Mouse (Mus musculus) MEL (cell line): ENCODE results near the gene Med13l. TPM values are rescaled to one million over a fixed set of nuclear protein-coding genes. Genes with fewer than 3 reads are reported as not detected.

Source experiments
- DNase-seq: peaks from one replicate; pipeline ENCODE4 v3.0.0; 2011; ENCODE audit warnings: low read depth, low spot score
- H3K27ac ChIP-seq: 2 replicates; pipeline ENCODE4 v1.5.1; 2012; ENCODE audit warnings: low read depth, mild to moderate bottlenecking, control low read depth, low read length, moderate library complexity; ENCODE audit not compliant: control insufficient read depth
- H3K27me3 ChIP-seq, 2 experiments: fragments of 150-350 bp in 1 of 2; sonication (generic) in 1 of 2; 2 replicates each; pipeline ENCODE4 v1.6.1; 2012; ENCODE audit warnings: low read length in 2 of 2, mild to moderate bottlenecking in 2 of 2, improper control_type of control experiment in 1 of 2, moderate library complexity in 1 of 2; ENCODE audit not compliant: insufficient read depth in 2 of 2, control insufficient read depth in 1 of 2
- H3K36me3 ChIP-seq, 2 experiments: 2 replicates each; pipeline ENCODE4 v1.6.1; 2012 to 2014; ENCODE audit warnings: low read length in 2 of 2, improper control_type of control experiment in 1 of 2, inconsistent platforms in 1 of 2, mild to moderate bottlenecking in 1 of 2; ENCODE audit not compliant: insufficient read depth in 2 of 2, control insufficient read depth in 1 of 2
- H3K4me1 ChIP-seq, 2 experiments: fragments of 150-350 bp in 1 of 2; sonication (generic) in 1 of 2; 2 replicates each; pipeline ENCODE4 v1.6.1; 2012; ENCODE audit warnings: low read length in 2 of 2, improper control_type of control experiment in 1 of 2, mild to moderate bottlenecking in 1 of 2; ENCODE audit not compliant: insufficient read depth in 2 of 2, control insufficient read depth in 1 of 2
- H3K4me3 ChIP-seq, 2 experiments: fragments of 150-350 bp in 1 of 2; sonication (generic) in 1 of 2; 2 replicates each; pipeline ENCODE4 v1.5.1; 2012; ENCODE audit warnings: low read depth in 2 of 2, low read length in 2 of 2, mild to moderate bottlenecking in 2 of 2, moderate library complexity in 2 of 2, control low read depth in 1 of 2, improper control_type of control experiment in 1 of 2; ENCODE audit not compliant: control insufficient read depth in 1 of 2, insufficient read depth in 1 of 2
- H3K79me2 ChIP-seq: 2 replicates; pipeline ENCODE4 v1.6.1; 2012; ENCODE audit warnings: mild to moderate bottlenecking, low read length, moderate library complexity; ENCODE audit not compliant: control insufficient read depth, poor library complexity, insufficient read depth
- H3K9ac ChIP-seq: 2 replicates; pipeline ENCODE4 v1.6.1; 2012; ENCODE audit warnings: low read depth, mild to moderate bottlenecking, control low read depth, low read length, moderate library complexity; ENCODE audit not compliant: control insufficient read depth, poor library complexity, severe bottlenecking
- H3K9me3 ChIP-seq: fragments of 150-350 bp; sonication (generic); replicated peaks from 2 replicates; pipeline ENCODE4 v1.6.1; 2012; ENCODE audit warnings: mild to moderate bottlenecking, low read length, improper control_type of control experiment, moderate library complexity; ENCODE audit not compliant: insufficient read depth
- CHD1 ChIP-seq: IDR thresholded peaks from 2 replicates; pipeline ENCODE4 v1.6.1; 2012; ENCODE audit warnings: low read depth, mild to moderate bottlenecking, inconsistent platforms, low read length, improper control_type of control experiment
- CTCF ChIP-seq, 3 experiments: IDR thresholded peaks in 2 of 3; conservative IDR thresholded peaks in 1 of 3; 2 replicates each; pipeline ENCODE4 v1.5.1; 2011 to 2012; ENCODE audit warnings: low read length in 3 of 3, low read depth in 2 of 3, mild to moderate bottlenecking in 2 of 3, improper control_type of control experiment in 1 of 3, inconsistent platforms in 1 of 3, mixed read lengths in 1 of 3, moderate library complexity in 1 of 3; ENCODE audit not compliant: control insufficient read depth in 1 of 3, insufficient read depth in 1 of 3, poor library complexity in 1 of 3, severe bottlenecking in 1 of 3
- E2F4 ChIP-seq: IDR thresholded peaks from 2 replicates; pipeline ENCODE4 v1.6.1; 2011; ENCODE audit warnings: low read depth, low read length, improper control_type of control experiment, borderline replicate concordance
- ETS1 ChIP-seq: IDR thresholded peaks from 2 replicates; pipeline ENCODE4 v1.6.1; 2012; ENCODE audit warnings: low read depth, mild to moderate bottlenecking, inconsistent platforms, low read length, improper control_type of control experiment, moderate library complexity
- GABPA ChIP-seq: IDR thresholded peaks from 2 replicates; pipeline ENCODE4 v1.6.1; 2012; ENCODE audit warnings: low read depth, mild to moderate bottlenecking, inconsistent platforms, low read length, improper control_type of control experiment, moderate library complexity
- JUND ChIP-seq: IDR thresholded peaks from 2 replicates; pipeline ENCODE4 v1.6.1; 2011; ENCODE audit warnings: low read depth, mild to moderate bottlenecking, improper control_type of control experiment, low read length
- MAFK ChIP-seq: IDR thresholded peaks from 2 replicates; pipeline ENCODE4 v1.6.1; 2011; ENCODE audit warnings: low read depth, mild to moderate bottlenecking, low read length, improper control_type of control experiment, borderline replicate concordance
- MAX ChIP-seq: IDR thresholded peaks from 2 replicates; pipeline ENCODE4 v1.6.1; 2011; ENCODE audit warnings: low read length, improper control_type of control experiment
- MAZ ChIP-seq: IDR thresholded peaks from 2 replicates; pipeline ENCODE4 v1.6.1; 2012; ENCODE audit warnings: low read depth, mild to moderate bottlenecking, inconsistent platforms, low read length, improper control_type of control experiment
- MEF2A ChIP-seq: IDR thresholded peaks from 2 replicates; pipeline ENCODE4 v1.6.1; 2014; ENCODE audit warnings: low read depth, mild to moderate bottlenecking, inconsistent platforms, low read length, improper control_type of control experiment; ENCODE audit not compliant: poor library complexity, insufficient replicate concordance, severe bottlenecking; ENCODE audit errors: extremely low read depth
- MXI1 ChIP-seq: IDR thresholded peaks from 2 replicates; pipeline ENCODE4 v1.6.1; 2011; ENCODE audit warnings: mild to moderate bottlenecking, low read depth, low read length, improper control_type of control experiment
- MYB ChIP-seq: IDR thresholded peaks from 2 replicates; pipeline ENCODE4 v1.6.1; 2011; ENCODE audit warnings: mild to moderate bottlenecking, low read depth, low read length, improper control_type of control experiment
- NRF1 ChIP-seq: IDR thresholded peaks from 2 replicates; pipeline ENCODE4 v1.6.1; 2014; ENCODE audit warnings: low read depth, mild to moderate bottlenecking, inconsistent platforms, low read length, improper control_type of control experiment, moderate library complexity; ENCODE audit not compliant: poor library complexity, insufficient read depth, severe bottlenecking
- POLR2AphosphoS2 ChIP-seq: IDR thresholded peaks from 2 replicates; pipeline ENCODE4 v1.6.1; 2011; ENCODE audit warnings: low read length, improper control_type of control experiment
- SMC3 ChIP-seq: IDR thresholded peaks from 2 replicates; pipeline ENCODE4 v1.6.1; 2011; ENCODE audit warnings: low read depth, low read length, improper control_type of control experiment
- TCF12 ChIP-seq: IDR thresholded peaks from 2 replicates; pipeline ENCODE4 v1.6.1; 2014; ENCODE audit warnings: low read depth, mild to moderate bottlenecking, inconsistent platforms, low read length, improper control_type of control experiment, moderate library complexity
- USF1 ChIP-seq: IDR thresholded peaks from 2 replicates; pipeline ENCODE4 v1.6.1; 2014; ENCODE audit warnings: low read depth, mild to moderate bottlenecking, inconsistent platforms, low read length, improper control_type of control experiment, moderate library complexity
- ZMIZ1 ChIP-seq: IDR thresholded peaks from 2 replicates; pipeline ENCODE4 v1.6.1; 2012; ENCODE audit warnings: low read depth, mild to moderate bottlenecking, inconsistent platforms, low read length, improper control_type of control experiment, moderate library complexity
- polyA plus RNA-seq, 2 experiments: library from polyadenylated mRNA; stranded (reverse) in 1 of 2; unstranded in 1 of 2; fragments of >175 nt in 1 of 2; fragments of >200 nt in 1 of 2; gene quantifications; 2 replicates each; pipeline versions ENCODE4 v1.2.1 to v1.2.4; 2012; ENCODE audit warnings: low replicate concordance in 2 of 2, low read depth in 1 of 2; ENCODE audit not compliant: insufficient read length in 2 of 2, insufficient read depth in 1 of 2, missing spikeins in 1 of 2
- total RNA-seq: library from RNA; depleted of rRNA; stranded (reverse); fragments of 300-350 nt; gene quantifications from 2 replicates; pipeline ENCODE4 v1.2.3, GENCODE M21; 2012

Med13l gene
- total and polyA plus RNA-seq, 3 experiments = 13.4 to 16.1 TPM; not detected in 1

DNA sequence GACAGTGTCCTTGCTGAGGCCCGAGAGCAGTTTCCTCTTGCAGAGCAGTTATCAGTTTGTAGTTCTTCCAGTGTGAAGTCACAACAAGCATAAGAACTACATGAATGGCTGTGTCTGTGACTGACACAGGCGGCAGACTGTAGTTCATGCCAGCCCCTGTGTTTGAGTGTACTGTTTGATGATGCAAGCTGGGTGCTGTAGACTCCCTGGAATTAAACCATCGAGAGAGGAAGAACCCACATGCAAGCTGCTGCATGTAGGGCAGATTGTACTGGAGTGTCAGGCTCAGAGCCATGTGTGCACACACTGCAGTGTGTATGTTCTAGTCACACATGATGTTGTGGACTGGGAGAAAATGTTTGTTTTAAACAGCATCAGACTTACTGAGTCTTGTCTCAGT is 192.4 kb downstream of the Med13l start:
- Histone ChIP-seq H3K27ac (no peak overlapping the region), H3K9ac (no peak overlapping the region), H3K36me3 (no peaks in the 10 kb centered on the region; a peak in 1 of 4 replicates), H3K4me3 (no peak overlapping the region), H3K27me3 (no peaks in the 10 kb centered on the region), H3K9me3 (no peaks in the 10 kb centered on the region), H3K4me1 (no peaks in the 10 kb centered on the region), H3K79me2 (no peaks in the 10 kb centered on the region)
- TF ChIP-seq MYB (no peak), ETS1 (no peak), ZMIZ1 (no peak), TCF12 (no peak), CTCF (IDR thresholded peaks at IDR 0.05 in 2 of 3, conservative IDR thresholded peaks at IDR 0.05 in 1 of 3; ENCODE audit: control insufficient read depth in 1 of 3, insufficient read depth in 1 of 3, low read depth in 2 of 3, low read length in 3 of 3, poor library complexity in 1 of 3, severe bottlenecking in 1 of 3) (no peak), USF1 (no peak), JUND (no peak), MXI1 (no peak), MAFK (no peak), POLR2AphosphoS2 (no peak)
- no peak for DNase-seq

DNA sequence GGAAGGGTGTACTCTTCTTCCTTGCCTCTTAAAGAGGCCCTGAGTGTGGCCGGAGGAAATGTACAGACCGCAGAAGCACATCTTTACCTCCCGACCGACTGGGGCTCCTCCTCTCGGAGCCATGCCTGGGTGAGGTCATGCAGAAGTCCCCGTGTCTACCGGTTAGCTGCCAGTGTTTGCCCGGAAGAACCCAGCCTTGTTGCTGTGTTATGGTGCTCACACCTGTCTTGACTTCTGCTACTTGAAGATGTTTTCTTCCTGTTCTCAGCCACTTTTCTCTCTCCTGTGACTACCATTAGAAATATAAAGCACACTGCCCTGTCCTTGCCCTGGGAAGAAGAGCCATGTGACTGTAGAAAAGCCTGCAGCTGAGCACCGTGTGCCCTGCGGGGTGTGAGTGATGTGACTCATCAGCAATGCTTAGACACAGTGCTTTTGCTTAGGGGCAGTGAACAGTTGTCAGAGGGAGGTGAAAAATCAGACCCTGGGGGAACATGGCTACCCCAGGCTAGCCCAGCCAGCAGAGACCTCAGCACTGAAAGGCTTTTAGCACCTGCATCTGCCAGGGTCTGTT is 193.1 kb downstream of the Med13l start:
- Histone ChIP-seq H3K9ac (no peak overlapping the region), H3K4me3 (no peak overlapping the region), H3K27me3 (no peaks in the 10 kb centered on the region), H3K4me1 (no peaks in the 10 kb centered on the region), H3K27ac (no peak overlapping the region), H3K36me3 (no peaks in the 10 kb centered on the region; a peak in 1 of 4 replicates), H3K9me3 (no peaks in the 10 kb centered on the region), H3K79me2 (no peaks in the 10 kb centered on the region)
- no peak for TF ChIP-seq NRF1
- TF ChIP-seq MAX = no peak
- TF ChIP-seq JUND = no peak
- TF ChIP-seq MEF2A = no peak
- TF ChIP-seq MAFK = no peak
- no peak for TF ChIP-seq E2F4
- no peak for TF ChIP-seq MAZ
- no peak for TF ChIP-seq CHD1
- no peak for TF ChIP-seq GABPA
- TF ChIP-seq ETS1 = no peak
- no peak for TF ChIP-seq SMC3
- no peak for TF ChIP-seq TCF12
- DNase-seq = no peak
